Mouse (Mus musculus) right cerebral cortex, adult 18-20 months (tissue): ENCODE measurements around the gene Acbd4.

Experiments
- DNase-seq: peaks from one replicate; pipeline ENCODE4 v3.0.0; 2022; ENCODE audit warnings: mixed read lengths

Gene Acbd4

DNA sequence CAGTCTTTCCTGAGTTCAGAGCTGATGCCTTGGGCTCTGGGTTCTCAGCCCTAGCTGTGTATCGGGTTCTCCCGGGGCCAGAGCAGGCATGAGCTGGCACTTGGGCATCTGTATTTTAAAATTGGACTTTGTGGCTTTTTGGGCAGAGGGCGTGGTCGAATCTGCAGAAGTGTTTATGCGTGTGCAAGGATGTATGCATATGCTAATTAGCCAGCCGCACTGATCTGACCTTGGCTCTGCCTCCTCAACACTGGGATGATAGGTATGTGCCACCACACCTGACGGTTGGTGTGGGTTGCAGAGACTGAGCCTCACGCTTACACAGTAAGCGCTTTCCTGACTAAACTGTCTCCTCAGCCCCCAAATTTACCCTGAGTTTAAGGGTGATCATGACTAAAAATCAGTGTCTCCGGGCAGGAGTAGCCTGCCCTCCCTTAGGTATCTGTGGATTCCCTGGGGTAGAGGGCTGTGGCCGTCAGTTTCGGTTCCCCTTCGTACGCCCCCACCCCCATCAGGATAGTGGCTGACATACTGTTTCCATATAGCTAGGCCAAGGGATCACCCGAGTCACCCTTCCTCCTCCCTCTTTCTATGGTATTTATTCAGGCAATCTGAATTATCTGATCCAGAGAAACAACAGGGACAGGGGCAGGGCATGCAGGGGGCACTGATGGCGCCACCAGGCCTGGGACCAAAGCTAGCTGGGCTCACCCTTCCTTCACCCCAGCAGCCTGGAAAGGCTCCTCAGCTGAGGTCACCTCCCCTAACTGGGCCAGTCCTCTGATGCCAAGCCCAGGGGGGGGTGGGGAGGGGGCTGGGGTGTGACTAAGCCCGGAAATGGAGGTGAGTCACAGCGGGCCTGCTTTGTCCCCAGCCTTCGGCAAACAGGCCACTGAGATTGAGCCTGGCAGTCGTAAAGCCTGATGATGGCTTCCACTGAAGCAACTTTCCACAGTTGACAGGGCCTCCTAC lies 7.3 kb upstream of the Acbd4 start:
- DNase-seq: no peak

DNA sequence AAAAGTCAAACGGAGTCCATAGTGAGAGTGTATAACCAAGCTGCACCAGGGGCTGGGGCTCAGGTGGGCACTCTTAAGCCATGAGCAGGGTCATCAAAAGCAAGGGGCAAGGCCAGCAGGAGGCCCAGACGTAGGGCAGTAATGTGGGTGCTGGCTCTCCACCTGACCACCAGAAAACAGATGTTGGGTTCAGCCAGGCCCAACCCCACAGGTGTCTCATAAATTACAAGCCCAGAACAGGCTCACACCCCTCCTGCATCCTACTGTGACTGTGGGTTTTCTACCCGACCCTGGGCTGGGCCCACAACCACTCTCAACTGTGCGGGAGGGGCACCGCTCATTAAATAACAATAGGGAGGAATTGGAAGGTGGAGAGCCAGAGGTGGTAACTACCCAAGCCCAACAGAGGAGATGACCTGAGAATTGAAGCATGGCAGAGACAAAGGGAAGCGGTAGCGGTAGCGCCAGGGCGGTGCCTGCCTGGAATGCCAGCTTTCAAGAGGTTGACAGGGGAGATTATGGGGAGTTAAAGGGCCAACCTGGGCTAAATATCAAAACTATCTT lies 6.3 kb upstream of the Acbd4 start:
- no peak for DNase-seq

- DNase-seq: no peak
Measured at GRCm38 (mm10) chr11:103095801-103096200, 5.7 kb upstream of the Acbd4 start.

DNA sequence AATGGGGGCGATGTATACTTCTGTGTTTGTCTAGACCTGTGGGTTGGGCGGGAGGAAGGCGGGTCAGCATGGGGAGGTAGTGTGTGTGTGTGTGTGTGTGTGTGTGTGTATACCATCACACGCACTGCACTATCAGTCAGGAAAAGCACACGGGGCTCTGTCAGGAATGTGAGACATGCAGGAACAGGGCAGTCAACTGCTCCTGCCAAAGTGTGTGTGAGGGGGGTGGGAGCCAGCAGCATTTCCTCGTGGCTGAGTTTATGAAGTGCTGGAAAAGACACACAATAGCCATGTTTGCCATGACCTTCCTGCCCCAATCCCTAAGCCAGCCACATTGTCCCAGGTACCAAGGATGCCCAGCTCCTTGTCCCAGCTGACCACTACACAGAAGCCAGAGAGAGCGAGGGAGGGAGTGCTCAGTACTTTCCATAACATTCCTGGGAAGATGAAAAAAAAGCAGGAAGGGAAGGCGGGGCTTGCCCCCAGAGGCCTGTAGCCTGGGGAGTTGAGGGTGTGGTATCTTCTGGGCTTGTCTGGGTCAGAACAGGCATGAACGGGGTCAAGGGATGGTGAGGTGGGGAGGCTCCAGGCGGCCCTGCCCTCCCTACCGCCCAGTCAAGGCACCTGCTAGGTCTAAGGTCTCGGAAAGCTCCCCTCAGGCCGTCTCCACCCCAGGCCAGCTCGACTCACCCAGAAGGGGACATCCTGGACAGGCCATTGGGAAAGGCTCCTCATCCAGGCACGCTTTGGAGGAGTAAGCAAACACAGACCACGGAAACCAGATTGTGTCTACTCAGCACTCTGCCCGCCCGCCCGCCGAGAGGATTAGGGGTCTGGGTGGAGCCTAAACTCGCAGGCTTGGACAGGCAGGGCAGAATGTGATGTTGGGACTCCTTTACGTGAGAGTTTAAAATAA lies 4.2 kb upstream of the Acbd4 start:
- no peak for DNase-seq

GRCm38 (mm10) chr11:103098531-103099190 lies 2.8 kb upstream of the Acbd4 start:
- no peak for DNase-seq

DNA sequence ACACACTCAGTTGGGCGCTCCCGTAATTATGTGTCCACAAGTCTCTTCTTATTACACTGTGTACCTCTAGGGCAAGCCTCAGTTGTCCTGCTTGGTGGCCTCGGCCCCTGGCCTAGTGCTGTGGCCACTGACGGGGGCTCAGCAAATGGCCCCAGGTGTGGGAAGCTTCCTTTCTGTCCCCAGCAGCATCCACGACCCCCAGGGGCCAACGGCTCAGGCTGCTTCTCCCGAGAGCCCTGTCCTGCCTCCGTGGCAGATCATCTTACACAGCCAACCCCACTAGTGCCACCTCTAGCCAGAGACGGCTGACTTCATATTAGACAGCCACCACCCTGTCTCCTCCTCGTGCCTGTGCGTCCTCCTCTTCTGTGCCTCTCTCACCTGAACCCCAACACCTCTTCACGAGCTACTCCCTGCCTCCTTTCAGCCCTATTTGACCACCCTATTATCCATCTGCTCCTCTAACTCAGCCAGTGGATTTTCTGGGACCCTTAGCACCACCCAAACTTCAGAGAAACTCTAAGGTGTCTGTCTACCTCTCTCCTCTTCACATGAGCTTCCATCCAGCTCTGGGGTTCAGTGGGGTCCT lies 2.0 kb upstream of the Acbd4 start:
- DNase-seq: no peak

- no peak for DNase-seq
Measured at GRCm38 (mm10) chr11:103100361-103100760, 1.1 kb upstream of the Acbd4 start.

GRCm38 (mm10) chr11:103101866-103102501 lies 502 bp downstream of the Acbd4 start:
- DNase-seq: peak; percentile 80

GRCm38 (mm10) chr11:103102725-103103349 lies 1.4 kb downstream of the Acbd4 start:
- peak; percentile 96 for DNase-seq

- DNase-seq: no peak
Measured at GRCm38 (mm10) chr11:103103621-103104020, 2.1 kb downstream of the Acbd4 start.

DNA sequence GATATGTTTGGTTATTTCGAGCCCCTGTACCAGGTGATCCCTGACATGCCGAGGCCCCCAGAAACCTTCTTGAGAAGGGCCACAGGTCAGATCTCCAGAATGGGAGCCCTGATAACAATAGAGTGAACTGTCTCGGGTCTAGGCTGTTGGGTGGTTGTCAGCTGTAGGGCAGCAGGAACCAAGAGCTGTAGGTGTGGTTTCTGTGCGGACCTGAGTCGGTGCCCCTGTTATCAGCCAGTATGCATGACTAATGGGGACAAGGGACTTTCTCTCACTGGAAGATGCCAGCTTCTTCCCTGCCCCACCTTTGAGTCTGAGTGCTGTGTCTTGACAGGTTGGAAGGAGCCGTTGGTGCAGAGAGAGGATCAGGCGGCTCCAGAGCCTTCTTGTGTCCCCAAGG lies 3.0 kb downstream of the Acbd4 start:
- no peak for DNase-seq

DNA sequence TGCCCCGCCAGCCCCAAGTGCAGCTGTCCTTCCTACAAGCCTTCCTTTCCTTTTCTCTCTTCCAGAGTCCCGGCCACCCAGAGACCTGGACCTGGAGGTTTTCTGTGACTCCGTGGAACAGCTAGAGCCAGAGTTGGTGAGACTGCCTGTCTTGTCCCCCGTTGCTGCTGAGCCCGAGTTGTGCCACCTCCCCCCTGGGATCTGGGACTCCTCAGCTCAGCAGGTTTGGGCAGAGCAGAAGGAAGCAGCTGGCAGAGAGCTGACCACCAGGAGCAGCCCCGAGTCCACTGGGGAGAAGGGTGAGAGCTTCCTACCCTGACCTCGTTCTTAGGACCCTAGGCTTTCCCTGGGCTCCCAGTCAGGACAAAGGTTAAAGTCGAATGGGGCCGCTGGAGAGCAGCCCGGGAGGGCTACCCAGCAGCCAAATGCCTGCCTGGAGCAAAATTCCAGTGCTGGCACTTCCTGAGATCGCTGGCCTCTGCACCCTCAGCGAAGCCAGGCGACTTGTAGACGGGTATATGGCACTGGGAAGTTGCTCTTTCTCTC lies 3.8 kb downstream of the Acbd4 start:
- DNase-seq: no peak

DNA sequence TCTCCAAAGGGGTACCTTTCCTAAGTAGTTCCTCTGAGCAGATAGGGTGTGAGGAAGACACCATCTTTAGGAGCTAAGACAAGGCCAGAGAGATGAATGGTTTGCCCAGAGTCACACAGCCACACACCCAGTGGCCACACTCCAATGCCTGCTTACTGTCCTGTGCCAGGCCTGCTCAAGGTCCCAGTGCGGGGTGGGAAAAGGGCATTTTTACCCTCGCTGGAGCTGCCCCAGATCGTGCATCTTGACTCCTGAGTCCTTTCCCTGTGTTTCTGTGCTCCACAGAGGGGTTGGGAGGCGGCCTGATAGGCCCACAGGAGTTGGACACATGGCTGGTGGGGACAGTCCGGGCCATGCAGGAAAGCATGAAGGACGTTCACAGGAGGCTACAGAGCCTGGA lies 4.3 kb downstream of the Acbd4 start:
- DNase-seq: no peak

- no peak for DNase-seq
Measured at GRCm38 (mm10) chr11:103106386-103106785, 4.9 kb downstream of the Acbd4 start.

DNA sequence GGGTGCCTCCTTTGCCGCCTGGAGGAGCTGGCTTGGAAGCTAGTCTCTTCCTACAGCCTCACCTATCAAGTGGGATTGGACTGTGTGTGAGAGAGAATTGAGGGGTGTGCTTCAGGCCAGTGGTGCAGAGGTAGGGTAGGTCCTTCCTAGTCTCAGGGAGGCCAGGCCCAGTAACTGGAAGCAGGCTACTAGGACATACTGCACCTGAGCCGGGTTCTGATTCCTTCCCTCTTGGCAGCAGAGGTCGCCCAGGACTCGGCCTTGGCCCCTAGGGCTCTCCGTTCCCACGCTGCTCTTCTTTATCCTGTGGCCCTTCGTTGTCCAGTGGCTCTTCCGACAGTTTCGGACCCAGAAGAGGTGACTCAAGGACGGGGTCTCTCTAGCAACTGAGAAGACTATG lies 9.8 kb downstream of the Acbd4 start:
- no peak for DNase-seq

DNA sequence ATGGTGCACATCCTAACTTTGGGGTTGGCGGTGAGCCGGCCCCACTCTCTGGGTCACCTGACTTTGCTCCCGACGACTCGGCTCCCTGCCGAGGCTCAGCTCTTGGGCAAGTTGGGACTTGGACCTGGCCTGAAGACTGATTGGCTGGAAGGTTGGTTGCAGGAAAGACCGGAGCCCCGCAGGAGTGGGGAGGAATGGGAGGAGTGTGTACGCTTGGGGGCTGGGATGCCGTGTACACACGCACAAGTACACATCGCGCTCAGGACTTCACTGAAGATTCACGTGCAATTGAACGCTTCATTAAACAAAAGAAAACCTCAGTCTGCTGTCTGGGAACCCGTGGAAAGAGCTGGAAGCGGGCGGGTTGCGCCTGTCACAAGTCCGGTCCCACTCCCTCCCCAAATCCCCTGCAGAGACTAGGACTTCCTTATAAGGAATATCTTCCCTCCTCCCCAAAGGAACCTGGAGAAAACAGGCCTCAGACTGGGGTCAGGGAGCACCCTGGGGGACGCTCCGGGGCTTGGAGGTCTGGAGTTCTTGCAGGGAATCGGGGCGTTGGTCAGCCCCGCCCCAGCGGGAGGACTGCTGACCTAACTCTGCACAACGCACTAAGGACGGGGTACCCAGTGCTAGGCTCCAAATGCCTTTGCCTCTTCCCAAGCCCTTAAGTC lies 10.5 kb downstream of the Acbd4 start:
- DNase-seq: peak; percentile 29

DNA sequence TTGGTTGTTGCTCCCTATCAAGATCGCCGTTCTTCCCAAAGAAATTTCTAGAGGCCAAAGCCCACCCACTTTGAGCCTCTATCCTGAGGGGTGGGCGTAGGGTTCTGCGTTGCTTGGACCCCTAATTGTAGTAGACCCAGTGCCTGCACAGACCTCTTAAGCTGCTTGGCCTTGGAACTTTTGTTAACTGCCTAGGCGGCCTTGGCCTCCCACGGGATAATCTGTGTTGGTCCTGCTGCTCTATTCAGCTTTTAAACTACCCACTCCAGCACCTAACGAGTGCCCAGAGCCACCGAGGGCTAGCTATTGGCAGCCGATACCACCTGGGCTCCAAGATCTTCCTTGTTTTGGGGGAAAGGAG lies 11.1 kb downstream of the Acbd4 start:
- no peak for DNase-seq

DNA sequence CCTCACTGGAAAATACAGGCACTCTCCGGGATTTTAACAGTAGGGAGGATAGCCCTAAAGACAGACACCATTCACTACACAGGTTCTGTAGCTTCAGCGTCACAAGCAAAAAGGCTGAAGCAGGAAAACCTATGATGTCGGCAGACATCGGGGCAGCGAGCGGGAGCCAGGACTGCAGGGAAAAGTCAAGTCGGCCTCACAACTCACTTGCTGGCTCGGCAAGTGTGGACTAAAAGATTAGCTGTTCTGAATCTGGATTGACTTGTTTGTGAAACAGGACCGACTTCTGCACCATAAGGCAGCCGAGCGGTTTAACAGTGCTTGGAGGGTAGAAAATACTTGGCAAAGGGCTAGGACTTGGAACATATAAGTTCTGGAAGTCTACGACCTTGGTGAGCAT lies 11.5 kb downstream of the Acbd4 start:
- no peak for DNase-seq

DNA sequence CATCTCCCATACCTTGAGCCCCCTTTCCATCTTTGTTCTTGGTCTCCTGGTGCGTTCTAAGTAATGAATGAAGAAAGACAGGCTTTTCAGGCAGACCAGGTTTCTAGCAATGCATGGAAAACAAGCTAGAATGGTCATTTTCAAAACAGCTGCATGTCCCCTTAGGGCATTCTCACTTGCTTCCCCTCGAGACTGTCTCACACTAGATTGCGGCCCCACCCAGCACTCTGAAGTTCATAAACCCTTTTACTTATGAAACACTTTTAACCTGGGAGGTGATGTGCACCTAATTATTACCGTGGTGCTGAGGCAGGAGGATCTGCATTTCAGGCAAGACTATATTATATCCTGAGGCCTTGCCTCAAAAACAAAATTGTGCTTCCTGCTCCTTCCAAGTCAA lies 12.3 kb downstream of the Acbd4 start:
- no peak for DNase-seq

GRCm38 (mm10) chr11:103114270-103114943 lies 12.9 kb downstream of the Acbd4 start:
- no peak for DNase-seq
